ENCODE assay signal across 10 mouse cellular contexts in genomic region chr15:101198850-101199249, GRCm38 (mm10). TPM values are rescaled to one million over a fixed set of nuclear protein-coding genes. Genes with fewer than 3 reads are reported as not detected.
DNase-seq lines count a peak whose midpoint lies in the region; ATAC-seq and TF ChIP-seq lines count a peak whose summit lies in the region.
"Had no signal": no experiment of that assay in that cellular context is flagged by ENCODE, and none has a peak within 500 bp of the region (broad histone marks: within the 10 kb centered on the region; RNA-seq: fewer than 3 reads in every experiment).

No protein-coding gene starts in this region.

- intact Hi-C loops in heart, postnatal 14 days (cut with DNase I) = loop anchor here (2.0 to 5.0 kb wide), 3 partner anchors 52 to 152 kb away; partner anchors contain the start of gene Gm47841

- no peak overlapping the region for H3K4me3 ChIP-seq in heart, postnatal 0 days (ENCODE audit: low read depth, low read length)
- H3K4me3 ChIP-seq in liver, embryonic 14.5 days (ENCODE audit: insufficient read depth in 1 of 2, low read depth in 2 of 2, low read length in 2 of 2) = no peak overlapping the region
- no peak overlapping the region for H3K4me3 ChIP-seq in liver, embryonic 11.5 days (ENCODE audit: low read depth, low read length)
- H3K4me3 ChIP-seq: midbrain, embryonic 12.5 days; neural tube, embryonic 13.5 days had no signal

- no peak overlapping the region for H3K4me2 ChIP-seq in heart, postnatal 0 days (ENCODE audit: low read depth, low read length)
- no peak overlapping the region for H3K4me2 ChIP-seq in liver, embryonic 14.5 days (ENCODE audit: low read depth)
- no peak overlapping the region for H3K4me2 ChIP-seq in liver, embryonic 11.5 days
- H3K4me2 ChIP-seq: midbrain, embryonic 12.5 days; neural tube, embryonic 13.5 days had no signal

- H3K4me1 ChIP-seq in heart, postnatal 0 days (ENCODE audit: control insufficient read depth, insufficient read depth) = no peaks in the 10 kb centered on the region
- peaks cover 0 to 12% of the 10 kb centered on the region in 2 experiments; a peak in 2 of 4 replicates for H3K4me1 ChIP-seq in liver, embryonic 14.5 days (replicated peaks; ENCODE audit: control insufficient read depth in 2 of 2, insufficient read depth in 2 of 2, low read length in 1 of 2)
- peaks cover 7% of the 10 kb centered on the region; the same call in 1 of the 2 replicates for H3K4me1 ChIP-seq in liver, embryonic 11.5 days (replicated peaks; ENCODE audit: control insufficient read depth, insufficient read depth, low read length)
- H3K4me1 ChIP-seq: midbrain, embryonic 12.5 days; neural tube, embryonic 13.5 days had no signal

- H3K9me3 ChIP-seq in heart, postnatal 0 days (replicated peaks; ENCODE audit: control insufficient read depth, low read length) = peaks cover 3% of the 10 kb centered on the region; the same call in 1 of the 2 replicates
- H3K9me3 ChIP-seq in liver, embryonic 14.5 days (ENCODE audit: control insufficient read depth, low read length) = no peaks in the 10 kb centered on the region
- H3K9me3 ChIP-seq in liver, embryonic 11.5 days (ENCODE audit: control insufficient read depth, low read length) = no peaks in the 10 kb centered on the region
- H3K9me3 ChIP-seq: midbrain, embryonic 12.5 days; neural tube, embryonic 13.5 days had no signal

- peak; percentile 20; the same call in 1 of the 2 replicates for TF ChIP-seq CTCF in heart, postnatal 0 days (IDR thresholded peaks at IDR 0.05; ENCODE audit: low read depth)
- peak; percentile 56 for TF ChIP-seq CTCF in liver, embryonic 14.5 days (IDR thresholded peaks at IDR 0.05; ENCODE audit: low read depth)

- TF ChIP-seq EP300 in heart, postnatal 0 days (IDR thresholded peaks at IDR 0.05; ENCODE audit: low read depth) = no peak
- no peak for TF ChIP-seq EP300 in liver, embryonic 14.5 days (IDR thresholded peaks at IDR 0.05; ENCODE audit: low read depth)

- ATAC-seq in heart, postnatal 0 days (ENCODE audit: insufficient read depth, low read depth) = no peak
- ATAC-seq in liver, embryonic 14.5 days (ENCODE audit: insufficient read depth) = no peak
- no peak for ATAC-seq in liver, embryonic 11.5 days (replicated peaks; ENCODE audit: low FRiP score)

- H3K36me3 ChIP-seq in heart, postnatal 0 days (replicated peaks; ENCODE audit: control insufficient read depth, insufficient read depth, low read length) = peaks cover 82% of the 10 kb centered on the region
- H3K36me3 ChIP-seq in liver, embryonic 14.5 days (replicated peaks; ENCODE audit: control insufficient read depth, insufficient read depth, low read depth) = no peaks in the 10 kb centered on the region; the same call in 1 of the 2 replicates
- peaks cover 39% of the 10 kb centered on the region for H3K36me3 ChIP-seq in liver, embryonic 11.5 days (ENCODE audit: control insufficient read depth, insufficient read depth, low read length)

- WGBS in heart, postnatal 0 days = 86% methylated on average over 14 of the region's 14 CpGs
- WGBS in liver, embryonic 14.5 days (ENCODE audit: insufficient replicate concordance) = 75% methylated on average over 14 of the region's 14 CpGs
- WGBS in liver, embryonic 11.5 days = 91% methylated on average over 14 of the region's 14 CpGs

- H3K9ac ChIP-seq in heart, postnatal 0 days (replicated peaks; ENCODE audit: low read depth, low read length) = no peak overlapping the region
- no peak overlapping the region for H3K9ac ChIP-seq in liver, embryonic 14.5 days (replicated peaks)
- no peak overlapping the region for H3K9ac ChIP-seq in liver, embryonic 11.5 days (ENCODE audit: low read depth, low read length)
- H3K9ac ChIP-seq: midbrain, embryonic 12.5 days; neural tube, embryonic 13.5 days had no signal

- H3K27me3 ChIP-seq in heart, postnatal 0 days (ENCODE audit: control insufficient read depth, insufficient read depth, low read length) = no peaks in the 10 kb centered on the region
- H3K27me3 ChIP-seq in liver, embryonic 14.5 days (ENCODE audit: control insufficient read depth, insufficient read depth, low read length) = no peaks in the 10 kb centered on the region
- no peaks in the 10 kb centered on the region for H3K27me3 ChIP-seq in liver, embryonic 11.5 days (replicated peaks; ENCODE audit: control insufficient read depth, insufficient read depth, low read length)
- H3K27me3 ChIP-seq: midbrain, embryonic 12.5 days; neural tube, embryonic 13.5 days had no signal

- DNase-seq in heart, postnatal 0 days (ENCODE audit: low spot score) = no peak
- DNase-seq in heart, postnatal 14 days = no peak
- no peak for DNase-seq in liver, embryonic 14.5 days (ENCODE audit: low read depth in 3 of 3, low spot score in 3 of 3)
- no peak for DNase-seq in liver, embryonic 11.5 days (ENCODE audit: low spot score)
- DNase-seq in thymus, postnatal 4 days = peak; percentile 62
- no peak for DNase-seq in thymus, postnatal 25 days
- DNase-seq in ovary, postnatal 36 days (ENCODE audit: low spot score) = no peak
- DNase-seq in adrenal gland, postnatal 10 days = no peak

- no peak overlapping the region for H3K27ac ChIP-seq in heart, postnatal 0 days (ENCODE audit: low read depth)
- H3K27ac ChIP-seq in liver, embryonic 14.5 days = no peak overlapping the region
- H3K27ac ChIP-seq in liver, embryonic 11.5 days (ENCODE audit: low read depth, low read length) = no peak overlapping the region
- H3K27ac ChIP-seq: midbrain, embryonic 12.5 days; neural tube, embryonic 13.5 days had no signal

RNA-seq across cellular contexts. Expression of gene Acvr1b, which starts 25.0 kb away (rescaled TPM):
- total RNA-seq in heart, postnatal 0 days (2014; rRNA removed; ENCODE audit: low replicate concordance) = 22.3 and 25.9 TPM in 2 replicates
- 5.2 and 5.8 TPM in 2 replicates for polyA plus RNA-seq in heart, postnatal 0 days (2015; fragmentation: Nextera tagmentation; extraction: Ambion mirVana)
- total RNA-seq in heart, postnatal 14 days (2021) = 10 to 100 TPM; 14.5 to 14.7 TPM
- polyA plus RNA-seq in liver, embryonic 14.5 days (2012; rRNA removed) = 3.2 and 3.4 TPM in 2 replicates
- 1.3 and 2.0 TPM in 2 replicates for polyA plus RNA-seq in liver, embryonic 14.5 days (2014; fragmentation: Nextera tagmentation; extraction: Ambion mirVana)
- 4.2 and 4.4 TPM in 2 replicates for polyA plus RNA-seq in liver, embryonic 11.5 days (2014; fragmentation: Nextera tagmentation; extraction: Ambion mirVana)
- 10 to 100 TPM; 10.8 to 13.4 TPM for total RNA-seq in adrenal gland, postnatal 10 days (2021)

RNA-seq across cellular contexts. Expression of gene Grasp, which starts 25.1 kb away (rescaled TPM):
- 8.0 and 21.3 TPM in 2 replicates for total RNA-seq in heart, postnatal 0 days (2014; rRNA removed; ENCODE audit: low replicate concordance)
- polyA plus RNA-seq in heart, postnatal 0 days (2015; fragmentation: Nextera tagmentation; extraction: Ambion mirVana) = 2.0 and 2.3 TPM in 2 replicates
- total RNA-seq in heart, postnatal 14 days (2021) = 10 to 100 TPM; 12.9 to 14.0 TPM
- 0.50 and 0.73 TPM in 2 replicates for polyA plus RNA-seq in liver, embryonic 14.5 days (2012; rRNA removed)
- polyA plus RNA-seq in liver, embryonic 14.5 days (2014; fragmentation: Nextera tagmentation; extraction: Ambion mirVana) = 0.13 and 0.27 TPM in 2 replicates
- 1.5 and 1.7 TPM in 2 replicates for polyA plus RNA-seq in liver, embryonic 11.5 days (2014; fragmentation: Nextera tagmentation; extraction: Ambion mirVana)
- total RNA-seq in adrenal gland, postnatal 10 days (2021) = 10 to 100 TPM; 16.4 to 24.0 TPM

RNA-seq across cellular contexts. Expression of gene Nr4a1, which starts 55.2 kb away (rescaled TPM):
- 40.2 and 56.0 TPM in 2 replicates for total RNA-seq in heart, postnatal 0 days (2014; rRNA removed; ENCODE audit: low replicate concordance)
- 7.4 and 8.6 TPM in 2 replicates for polyA plus RNA-seq in heart, postnatal 0 days (2015; fragmentation: Nextera tagmentation; extraction: Ambion mirVana)
- total RNA-seq in heart, postnatal 14 days (2021) = 10 to 100 TPM; 14.0 to 63.1 TPM
- polyA plus RNA-seq in liver, embryonic 14.5 days (2012; rRNA removed) = 0.42 and 0.48 TPM in 2 replicates
- polyA plus RNA-seq in liver, embryonic 14.5 days (2014; fragmentation: Nextera tagmentation; extraction: Ambion mirVana) = 0.19 and 0.23 TPM in 2 replicates
- polyA plus RNA-seq in liver, embryonic 11.5 days (2014; fragmentation: Nextera tagmentation; extraction: Ambion mirVana) = 1.8 and 2.4 TPM in 2 replicates
- 100 to 1,000 TPM in 1 of 2 experiments, 10 to 100 TPM in 1; 95.8 to 589 TPM for total RNA-seq in adrenal gland, postnatal 10 days (2021)
